Mouse (Mus musculus): ENCODE data around the gene Cadm3. TPM values are rescaled to one million over a fixed set of nuclear protein-coding genes. Genes with fewer than 3 reads are reported as not detected.

Cadm3 gene
- polyA plus RNA-seq, 1 experiment, result 979 TPM

DNA sequence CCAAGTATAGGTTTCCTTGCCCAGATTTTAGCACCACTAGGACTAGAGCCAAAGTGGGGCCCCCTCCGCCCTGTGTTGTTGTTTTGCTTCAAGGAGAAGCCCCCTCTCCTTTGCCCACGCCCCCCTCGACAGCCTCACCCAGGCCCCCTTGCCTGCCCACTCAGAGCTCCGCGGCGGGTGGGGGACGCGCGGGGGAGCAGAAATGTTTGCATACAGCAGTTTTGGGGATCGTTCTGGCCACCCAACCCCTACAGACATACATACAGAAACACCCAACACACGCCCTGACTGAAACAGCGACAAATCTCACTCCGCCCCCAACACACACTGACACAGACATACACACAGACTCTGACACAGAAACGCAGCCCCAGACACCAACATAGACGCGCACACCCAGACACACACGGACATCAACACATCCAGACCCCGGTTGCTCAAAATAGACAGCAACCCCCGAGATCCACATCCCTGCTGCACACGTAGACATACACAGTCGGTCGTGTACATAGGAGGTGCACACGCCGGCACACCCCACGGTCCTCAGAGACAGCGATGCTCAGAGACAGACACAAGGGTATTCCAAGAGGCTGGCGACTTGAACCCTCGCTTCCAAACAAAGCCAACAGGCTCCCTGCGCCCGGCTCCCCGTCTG is 667 bp downstream of the Cadm3 start:
- peaks cover 28% of the 10 kb centered on the region for H3K4me1 ChIP-seq (ENCODE audit: control insufficient read depth, insufficient read depth, low read length)
- under 1% methylated on average over 31 of the region's 31 CpGs for WGBS
- TF ChIP-seq POLR2A (IDR thresholded peaks at IDR 0.05; ENCODE audit: borderline replicate concordance, insufficient read depth, low read length) (peak; percentile 32; the same call in 1 of the 2 replicates), CTCF (IDR thresholded peaks at IDR 0.05; ENCODE audit: borderline replicate concordance, insufficient read depth, low read depth, low read length) (no peak)
- peak overlapping the region; percentile 89 for H3K27ac ChIP-seq (ENCODE audit: insufficient read depth, low read length)
- H3K27me3 ChIP-seq (ENCODE audit: control insufficient read depth, insufficient read depth, low read length), result no peaks in the 10 kb centered on the region
- peak overlapping the region; percentile 92 for H3K4me3 ChIP-seq (replicated peaks; ENCODE audit: insufficient read depth, low read depth, low read length)
- DNase-seq, result peak in 1 of 2 experiments; percentile 64

DNA sequence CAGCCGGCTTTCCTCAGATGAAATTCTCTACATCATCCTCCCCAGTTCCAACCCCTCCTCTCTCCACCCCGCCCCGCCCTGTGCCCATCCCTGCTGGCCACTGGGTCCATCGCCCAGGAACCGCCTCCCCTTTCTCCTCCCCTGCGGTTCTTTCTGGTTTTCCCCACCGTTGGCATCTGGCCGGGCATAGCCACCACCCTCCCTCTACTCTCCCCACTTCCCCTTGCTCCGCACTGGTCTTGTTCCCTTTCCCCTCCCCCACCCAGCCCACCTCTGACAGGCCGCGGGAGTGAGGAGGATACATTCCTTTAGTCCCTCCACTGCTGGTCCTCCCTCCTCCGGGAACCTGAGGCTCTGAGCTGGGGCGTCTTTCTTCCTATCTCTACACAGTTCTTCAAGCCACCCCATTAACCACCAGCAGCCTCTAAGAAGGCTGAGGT is 1.5 kb downstream of the Cadm3 start:
- peak; percentile 89 to 92 for DNase-seq
- H3K4me1 ChIP-seq (ENCODE audit: control insufficient read depth, insufficient read depth, low read length), result peaks cover 27% of the 10 kb centered on the region
- no peak for TF ChIP-seq CTCF (IDR thresholded peaks at IDR 0.05; ENCODE audit: borderline replicate concordance, insufficient read depth, low read depth, low read length)
- no peak; the same call in 1 of the 2 replicates for TF ChIP-seq POLR2A (IDR thresholded peaks at IDR 0.05; ENCODE audit: borderline replicate concordance, insufficient read depth, low read length)

DNA sequence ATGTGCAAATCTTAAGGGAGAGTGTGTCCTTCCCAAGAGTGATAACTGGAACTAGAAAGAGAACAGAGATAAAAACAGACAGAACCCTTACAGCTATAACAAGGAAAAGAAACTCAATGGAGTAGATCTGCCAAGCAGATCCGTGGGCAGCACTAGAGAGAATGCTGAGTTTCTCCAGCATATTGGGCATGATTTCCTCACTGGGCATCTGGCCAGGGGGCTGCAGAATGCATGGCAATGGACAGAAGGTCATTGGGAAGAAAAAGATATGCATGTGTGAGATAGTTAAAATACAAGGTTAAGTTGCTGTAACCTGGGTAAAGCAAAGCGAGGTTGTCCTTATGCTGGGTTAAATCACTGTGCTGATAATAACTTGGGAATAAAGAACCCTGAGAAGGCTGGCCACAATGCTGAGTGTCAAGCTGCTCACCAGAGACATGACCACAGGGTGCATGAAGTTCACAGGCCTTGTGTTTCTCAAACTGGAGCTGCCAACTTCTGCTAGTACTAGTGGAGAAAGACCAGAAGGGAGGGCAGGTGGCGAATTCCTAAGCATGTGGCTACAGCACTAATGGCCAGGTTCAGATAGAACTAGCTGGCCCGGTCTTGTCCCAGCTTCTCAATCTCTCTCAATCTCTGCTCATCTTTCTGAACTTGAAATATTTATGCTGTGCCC is 3.2 kb downstream of the Cadm3 start:
- H3K4me3 ChIP-seq (replicated peaks; ENCODE audit: insufficient read depth, low read depth, low read length), result peak overlapping the region; percentile 53
- DNase-seq, result peak; percentile 85 to 94
- peaks cover 18% of the 10 kb centered on the region; the same call in 1 of the 2 replicates for H3K4me1 ChIP-seq (ENCODE audit: control insufficient read depth, insufficient read depth, low read length)
- no peaks in the 10 kb centered on the region for H3K27me3 ChIP-seq (ENCODE audit: control insufficient read depth, insufficient read depth, low read length)
- TF ChIP-seq POLR2A (IDR thresholded peaks at IDR 0.05; ENCODE audit: borderline replicate concordance, insufficient read depth, low read length), result no peak
- no peak for TF ChIP-seq CTCF (IDR thresholded peaks at IDR 0.05; ENCODE audit: borderline replicate concordance, insufficient read depth, low read depth, low read length)
- peak overlapping the region; percentile 63; the same call in 1 of the 2 replicates for H3K27ac ChIP-seq (ENCODE audit: insufficient read depth, low read length)
- WGBS, result 9% methylated on average over 4 of the region's 4 CpGs

More for the DNA sequence above, 1.5 kb downstream of the Cadm3 start:
- WGBS, result 4% methylated on average over 13 of the region's 13 CpGs
- peak overlapping the region; percentile 92 for H3K4me3 ChIP-seq (replicated peaks; ENCODE audit: insufficient read depth, low read depth, low read length)
- peak overlapping the region; percentile 89 for H3K27ac ChIP-seq (ENCODE audit: insufficient read depth, low read length)
- H3K27me3 ChIP-seq (ENCODE audit: control insufficient read depth, insufficient read depth, low read length), result no peaks in the 10 kb centered on the region

DNA sequence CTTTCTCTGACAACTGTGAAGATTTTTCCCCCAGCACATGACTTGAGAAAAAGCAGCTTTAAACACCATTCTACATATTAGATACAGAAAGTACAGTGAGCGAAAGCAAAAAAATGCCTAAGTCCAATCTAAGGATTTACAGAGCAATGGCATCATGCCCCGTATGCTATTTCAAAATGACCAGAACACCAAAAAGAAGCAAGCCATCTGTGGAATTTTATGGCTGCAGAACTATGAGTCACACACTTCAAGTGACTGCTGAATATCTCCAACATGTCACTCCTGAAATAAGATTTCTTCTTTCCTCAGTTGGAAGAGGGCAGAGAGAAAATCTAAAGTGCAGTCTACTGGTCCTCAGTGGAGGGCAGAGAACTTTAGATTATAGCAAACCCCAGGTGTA is 4.1 kb downstream of the Cadm3 start:
- peak in 1 of 2 experiments; percentile 61 for DNase-seq
- Histone ChIP-seq H3K27me3 (ENCODE audit: control insufficient read depth, insufficient read depth, low read length) (no peaks in the 10 kb centered on the region), H3K27ac (ENCODE audit: insufficient read depth, low read length) (peak overlapping the region; percentile 55; the same call in 1 of the 2 replicates), H3K4me1 (ENCODE audit: control insufficient read depth, insufficient read depth, low read length) (peaks cover 18% of the 10 kb centered on the region; the same call in 1 of the 2 replicates), H3K4me3 (replicated peaks; ENCODE audit: insufficient read depth, low read depth, low read length) (no peak overlapping the region)
- WGBS, result 13% methylated on average over 2 of the region's 2 CpGs
- TF ChIP-seq CTCF (IDR thresholded peaks at IDR 0.05; ENCODE audit: borderline replicate concordance, insufficient read depth, low read depth, low read length), result no peak

DNA sequence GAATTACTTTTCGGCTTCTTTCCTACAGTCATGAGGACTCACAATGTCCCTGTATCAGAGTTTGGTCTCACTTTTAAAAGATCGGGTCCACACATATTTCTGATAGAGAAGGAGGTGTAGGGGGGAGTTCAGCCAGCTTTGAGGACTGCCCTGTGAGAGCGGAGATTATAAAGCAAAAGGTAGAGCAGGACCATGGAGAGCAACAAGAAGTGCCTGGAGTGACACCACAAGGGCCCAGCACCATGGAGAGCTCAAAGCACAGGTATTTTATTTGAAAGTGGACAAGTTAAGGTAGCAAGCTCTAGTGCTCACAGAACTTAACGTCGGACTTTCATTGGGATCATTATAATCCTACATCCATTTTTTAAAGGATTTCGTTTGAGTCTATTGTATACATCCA is 5.8 kb downstream of the Cadm3 start:
- Histone ChIP-seq H3K27ac (ENCODE audit: insufficient read depth, low read length) (peak overlapping the region; percentile 57; the same call in 1 of the 2 replicates), H3K4me3 (replicated peaks; ENCODE audit: insufficient read depth, low read depth, low read length) (peak overlapping the region; percentile 40), H3K4me1 (ENCODE audit: control insufficient read depth, insufficient read depth, low read length) (peaks cover 31% of the 10 kb centered on the region; the same call in 1 of the 2 replicates), H3K27me3 (ENCODE audit: control insufficient read depth, insufficient read depth, low read length) (no peaks in the 10 kb centered on the region)
- DNase-seq, result no peak
- TF ChIP-seq CTCF (IDR thresholded peaks at IDR 0.05; ENCODE audit: borderline replicate concordance, insufficient read depth, low read depth, low read length) (no peak), POLR2A (IDR thresholded peaks at IDR 0.05; ENCODE audit: borderline replicate concordance, insufficient read depth, low read length) (no peak)
- WGBS, result 19% methylated on average over 6 of the region's 6 CpGs

DNA sequence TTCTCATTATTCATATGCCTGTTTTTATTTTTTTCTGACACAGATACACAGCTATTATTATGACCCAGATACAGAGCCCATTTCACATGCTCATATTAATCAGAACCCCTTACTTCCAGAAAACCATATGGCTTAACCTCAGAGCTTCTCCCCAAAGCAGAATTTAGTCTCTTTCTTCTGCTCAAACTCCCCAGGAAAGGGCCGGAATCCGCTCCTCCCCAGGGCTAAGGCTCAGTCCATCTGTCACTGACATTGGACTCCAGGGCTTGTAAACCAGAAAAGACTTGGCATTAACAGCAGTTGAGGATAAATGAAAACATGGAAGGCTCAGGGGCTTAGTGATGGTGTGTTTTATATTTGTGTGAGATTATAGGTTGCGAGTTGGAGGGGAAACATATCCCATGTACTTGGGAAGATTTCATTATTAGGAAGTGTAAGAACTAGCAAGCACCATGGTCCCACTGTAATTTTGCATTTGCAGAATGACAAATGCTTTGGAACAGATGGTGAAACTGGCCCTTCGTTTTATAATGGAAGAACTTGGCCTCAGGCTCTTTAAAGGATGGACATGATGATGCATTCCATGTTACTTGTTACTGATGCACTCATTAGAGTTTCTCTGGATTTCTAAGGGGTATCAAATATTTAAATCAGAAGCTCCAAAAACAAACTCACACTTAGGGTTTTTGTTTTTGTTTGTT is 7.8 kb downstream of the Cadm3 start:
- peaks cover 44% of the 10 kb centered on the region for H3K4me1 ChIP-seq (ENCODE audit: control insufficient read depth, insufficient read depth, low read length)

DNA sequence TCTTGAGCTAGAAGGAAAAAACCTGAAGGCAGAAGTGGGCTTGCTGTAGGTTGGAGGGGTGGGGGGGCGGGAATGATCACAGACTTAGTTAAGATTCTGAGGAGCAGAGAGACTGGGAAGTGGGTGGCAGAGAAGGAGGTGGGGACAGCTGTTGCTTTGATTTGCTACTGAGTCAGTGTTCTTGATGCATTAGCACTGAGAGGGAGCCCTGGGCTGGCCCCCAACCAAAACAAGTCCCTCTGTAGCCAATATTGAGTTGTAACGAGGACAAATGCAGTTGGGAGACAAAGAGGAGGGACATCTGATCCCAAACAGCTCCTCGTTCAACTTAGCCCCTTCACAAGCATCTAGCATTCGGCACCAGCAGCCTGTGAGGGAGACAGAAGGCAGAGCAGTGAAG is 9.7 kb downstream of the Cadm3 start:
- 24% methylated on average over 4 of the region's 4 CpGs for WGBS
- peak overlapping the region; percentile 86 for H3K27ac ChIP-seq (ENCODE audit: insufficient read depth, low read length)
- no peak for TF ChIP-seq POLR2A (IDR thresholded peaks at IDR 0.05; ENCODE audit: borderline replicate concordance, insufficient read depth, low read length)
- TF ChIP-seq CTCF (IDR thresholded peaks at IDR 0.05; ENCODE audit: borderline replicate concordance, insufficient read depth, low read depth, low read length), result no peak
- H3K27me3 ChIP-seq (ENCODE audit: control insufficient read depth, insufficient read depth, low read length), result no peaks in the 10 kb centered on the region
- peak in 1 of 2 experiments; percentile 45 for DNase-seq
- peak overlapping the region; percentile 44 for H3K4me3 ChIP-seq (replicated peaks; ENCODE audit: insufficient read depth, low read depth, low read length)
- H3K4me1 ChIP-seq (ENCODE audit: control insufficient read depth, insufficient read depth, low read length), result peaks cover 42% of the 10 kb centered on the region

More for the DNA sequence above, 7.8 kb downstream of the Cadm3 start:
- Histone ChIP-seq H3K27me3 (ENCODE audit: control insufficient read depth, insufficient read depth, low read length) (no peaks in the 10 kb centered on the region), H3K27ac (ENCODE audit: insufficient read depth, low read length) (peak overlapping the region; percentile 94; the same call in 1 of the 2 replicates), H3K4me3 (replicated peaks; ENCODE audit: insufficient read depth, low read depth, low read length) (no peak overlapping the region)
- DNase-seq, result peak; percentile 83 to 96
- 5% methylated on average over 4 of the region's 4 CpGs for WGBS
- no peak for TF ChIP-seq CTCF (IDR thresholded peaks at IDR 0.05; ENCODE audit: borderline replicate concordance, insufficient read depth, low read depth, low read length)
- TF ChIP-seq POLR2A (IDR thresholded peaks at IDR 0.05; ENCODE audit: borderline replicate concordance, insufficient read depth, low read length), result no peak

Measured in cerebellum, adult 2 months (tissue).